Mouse (Mus musculus) embryonic fibroblast, embryonic 13.5 days (primary cell): Measurements from ENCODE around the gene Zfp622.

Source experiments
- CTCF ChIP-seq: IDR thresholded peaks from 2 replicates; pipeline ENCODE4 v1.5.1; 2011; ENCODE audit warnings: mild to moderate bottlenecking, control low read depth, low read length, moderate library complexity, borderline replicate concordance; ENCODE audit not compliant: insufficient read depth
- POLR2A ChIP-seq: IDR thresholded peaks from 2 replicates; pipeline ENCODE4 v1.6.1; 2011; ENCODE audit warnings: low read depth, mild to moderate bottlenecking, control low read depth, low read length, moderate library complexity

DNA sequence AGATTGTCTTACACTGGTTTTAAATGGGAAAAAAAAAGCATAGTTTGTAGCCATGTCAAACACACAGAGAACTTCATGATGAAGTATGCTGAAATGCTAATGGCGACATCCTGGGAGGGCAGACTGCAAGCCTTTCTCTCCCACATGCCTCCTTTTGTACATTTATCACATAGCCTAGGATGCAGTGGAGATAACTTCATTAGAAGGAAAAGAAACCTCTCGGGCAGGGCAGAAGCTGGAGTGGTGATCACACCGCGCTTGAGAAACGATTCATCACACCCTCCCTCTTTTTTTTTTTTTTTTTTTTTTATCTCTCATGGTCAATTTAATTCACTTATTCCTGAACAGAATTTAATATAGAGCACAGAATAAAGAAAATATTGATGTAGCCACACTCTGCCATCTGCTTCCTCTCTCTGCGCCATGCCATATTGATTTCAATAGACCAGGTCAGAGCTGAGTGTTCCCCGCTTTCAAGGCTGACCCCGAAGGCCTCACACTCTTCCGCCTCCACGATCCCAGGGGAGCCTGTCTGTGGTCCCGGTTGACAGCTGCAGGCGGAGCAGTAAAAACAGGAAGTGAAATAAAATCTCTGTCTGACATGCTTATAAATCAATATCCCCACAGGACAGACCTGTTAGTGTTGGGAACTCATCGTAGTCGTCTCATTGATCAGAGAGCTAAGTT is 32.0 kb downstream of the Zfp622 start:
- TF ChIP-seq CTCF (no peak), POLR2A (no peak)
